Mouse (Mus musculus): Measurements from ENCODE around the gene Hoxa6.

The Hoxa6 gene

DNA sequence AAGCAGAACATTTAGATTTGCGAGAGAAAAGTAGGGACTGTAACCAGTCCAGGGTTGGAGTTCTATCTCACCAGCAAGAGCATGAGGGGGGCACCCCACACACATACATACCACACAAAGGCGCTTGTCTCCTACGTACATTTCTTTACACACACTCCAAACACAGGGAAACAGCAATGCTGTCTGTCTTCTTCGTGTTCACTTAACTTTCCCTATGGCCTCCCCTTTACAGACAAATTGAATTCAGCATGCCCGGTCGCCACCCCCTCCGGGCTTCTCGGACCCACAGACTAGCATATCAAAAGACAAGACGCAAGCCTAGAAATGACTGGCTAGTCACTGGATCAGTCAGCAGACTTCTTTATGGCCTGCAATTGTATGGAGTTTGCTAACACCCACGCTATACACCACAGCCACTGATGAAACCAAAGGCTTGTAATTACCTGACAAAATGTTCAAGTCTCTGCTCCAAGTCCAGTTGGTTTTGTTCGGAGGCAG lies 28.3 kb downstream of the Hoxa6 start:
- DNase-seq (ENCODE audit: low read depth, low spot score), result no peak

GRCm38 (mm10) chr6:52179690-52180089 lies 28.8 kb downstream of the Hoxa6 start:
- DNase-seq (ENCODE audit: low read depth, low spot score), result no peak

DNA sequence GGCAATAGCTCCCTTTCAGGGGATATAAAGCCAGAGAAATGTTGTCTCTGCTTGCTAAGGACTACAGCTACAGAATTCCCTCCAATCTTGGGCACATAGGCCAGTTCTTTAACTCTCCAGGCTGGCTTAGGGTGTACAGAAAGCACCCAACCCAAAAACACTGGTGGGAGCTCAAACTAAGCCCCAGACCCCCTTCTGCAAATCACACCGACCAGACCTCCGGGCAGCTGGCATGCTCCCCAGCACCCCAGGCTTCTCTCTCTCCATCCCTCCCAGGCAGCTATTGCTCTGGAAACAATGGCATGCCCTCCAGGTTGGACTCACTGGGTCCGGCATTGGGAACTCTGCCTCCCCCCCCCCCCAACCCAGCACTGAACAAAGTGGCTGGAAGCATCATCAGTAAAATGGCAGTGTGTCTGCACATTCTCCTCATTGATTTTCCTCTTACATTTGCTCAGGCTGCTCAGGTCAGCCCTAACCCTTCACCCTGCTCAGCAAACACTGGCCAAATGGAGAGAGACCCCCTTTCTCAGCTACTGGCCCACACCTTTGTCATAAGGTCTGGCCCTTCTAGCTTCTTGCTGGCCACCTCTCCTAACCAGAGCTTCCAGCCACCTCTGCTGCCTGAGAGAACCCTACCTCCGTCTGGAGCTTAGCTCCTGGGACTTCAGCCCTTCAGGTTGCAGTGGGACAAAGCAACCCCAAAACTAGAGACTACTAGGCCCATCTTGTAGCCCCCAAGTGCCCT lies 29.4 kb downstream of the Hoxa6 start:
- DNase-seq (ENCODE audit: low read depth, low spot score), result no peak

- no peak for DNase-seq (ENCODE audit: low read depth, low spot score)
Measured at GRCm38 (mm10) chr6:52177806-52178205, 30.7 kb downstream of the Hoxa6 start.

DNA sequence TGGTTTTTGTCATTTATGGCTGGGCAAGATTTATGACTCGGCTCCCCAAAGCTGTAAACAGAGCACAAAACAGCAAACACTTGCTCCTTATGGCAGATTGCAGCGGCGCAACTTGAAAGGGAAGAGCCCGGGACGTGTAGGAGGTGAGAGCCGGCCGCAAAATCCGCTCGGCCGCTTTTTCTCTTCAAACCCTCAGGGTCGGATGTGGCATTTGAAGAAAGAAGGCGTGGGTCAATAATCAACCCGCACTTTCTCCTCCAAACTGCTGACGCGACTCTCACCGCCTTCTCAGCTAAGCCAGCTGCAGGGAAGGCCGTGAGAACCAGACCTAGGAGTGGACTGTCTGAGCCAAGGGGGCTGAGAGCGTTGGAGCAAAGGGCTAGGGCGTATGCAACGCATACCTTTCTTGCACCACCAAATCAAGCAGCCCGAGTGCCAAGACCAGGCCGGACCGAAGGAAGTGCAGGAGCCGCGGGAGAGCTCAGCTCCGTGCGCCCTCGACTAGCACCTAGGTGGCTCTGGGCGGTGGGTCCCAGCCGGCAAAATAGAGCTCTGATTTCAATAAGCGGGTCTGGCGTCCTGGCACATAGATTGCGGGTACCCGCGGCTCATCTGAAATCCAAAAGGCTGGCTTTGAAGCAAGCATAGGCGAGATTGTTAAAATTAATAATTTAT lies 31.3 kb downstream of the Hoxa6 start, which contains the start of gene 5730596B20Rik:
Gene 5730596B20Rik (plus strand): TSS at position 438 of the 675 bp plus-strand sequence.
- DNase-seq (ENCODE audit: low read depth, low spot score), result no peak

DNA sequence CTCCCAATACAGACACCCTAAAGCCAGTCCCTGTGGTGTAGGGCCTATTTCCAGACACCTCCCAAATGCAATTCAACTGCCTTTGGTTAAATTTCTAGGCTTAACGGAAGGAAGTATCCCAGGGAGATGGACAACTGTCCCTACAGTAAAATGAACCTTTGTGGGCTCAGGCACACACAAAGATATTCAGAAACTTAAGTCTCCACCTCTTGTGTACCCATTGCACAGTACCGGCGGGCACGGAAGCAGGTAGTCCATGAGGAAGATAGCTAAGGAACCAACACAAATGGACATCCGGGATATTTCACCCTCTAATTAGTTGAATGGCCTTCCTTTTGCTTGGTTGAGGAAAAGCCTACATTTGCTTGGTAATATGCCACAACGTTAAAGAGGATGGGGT lies 32.1 kb downstream of the Hoxa6 start:
- DNase-seq (ENCODE audit: low read depth, low spot score), result no peak

- DNase-seq (ENCODE audit: low read depth, low spot score), result no peak
Measured at GRCm38 (mm10) chr6:52175864-52176263, 32.7 kb downstream of the Hoxa6 start.

DNA sequence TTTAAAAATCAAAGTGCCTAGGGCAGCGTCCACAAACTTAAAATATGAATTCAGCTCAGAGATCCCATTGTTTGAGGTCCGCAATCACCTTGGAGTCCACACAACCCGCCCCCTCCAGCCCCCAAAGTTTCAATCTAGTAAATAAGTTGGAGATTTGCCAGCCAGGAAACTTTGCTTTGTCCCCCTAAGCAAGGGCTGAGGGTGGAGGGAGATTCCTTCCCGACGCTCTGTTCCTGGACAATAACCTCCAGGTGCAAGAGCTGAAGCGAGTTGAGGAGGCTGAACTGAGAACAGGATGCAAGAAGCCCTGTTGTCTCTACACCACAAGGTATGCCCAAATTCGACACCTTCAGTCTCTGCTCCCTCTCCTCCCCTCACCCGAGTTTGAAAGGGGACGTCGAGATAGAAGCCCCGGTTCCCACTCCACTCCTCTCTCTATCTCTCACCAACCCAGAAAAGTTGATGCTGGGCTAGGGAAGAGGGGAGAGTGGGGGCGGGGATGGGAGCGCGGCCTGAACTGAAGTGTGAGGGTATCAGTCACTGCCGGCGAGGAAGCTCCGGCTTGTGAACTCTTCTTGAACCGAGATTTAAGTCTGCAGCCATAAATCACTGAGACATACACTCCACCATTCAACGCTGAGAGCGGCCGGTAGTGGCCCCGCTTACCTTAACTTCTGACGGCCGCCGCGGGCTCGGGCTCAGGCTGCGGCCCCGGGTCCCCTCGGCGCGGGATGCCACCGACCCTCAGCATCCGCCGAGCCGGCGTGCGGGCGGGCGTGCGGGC lies 33.4 kb downstream of the Hoxa6 start:
- DNase-seq (ENCODE audit: low read depth, low spot score), result no peak

DNA sequence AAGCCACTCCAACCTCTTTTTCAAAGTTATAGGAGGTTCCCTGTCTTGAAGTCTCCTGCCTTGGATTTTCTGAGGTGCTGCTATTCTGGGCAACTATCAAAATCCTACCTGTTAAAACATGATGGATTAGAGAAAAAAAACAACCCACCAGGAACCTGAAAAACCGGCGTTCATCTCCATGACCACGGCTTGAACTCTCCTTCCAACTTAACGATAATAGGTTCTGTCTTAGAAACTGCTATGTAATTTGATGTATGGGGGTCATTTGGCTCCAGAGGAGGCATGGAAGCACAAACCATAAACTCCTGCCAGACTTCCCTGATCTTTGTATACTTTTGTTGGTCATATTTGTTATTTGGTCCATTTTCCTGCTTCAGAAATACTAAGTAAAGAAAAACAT lies 34.9 kb downstream of the Hoxa6 start:
- no peak for DNase-seq (ENCODE audit: low read depth, low spot score)

- DNase-seq (ENCODE audit: low read depth, low spot score), result peak; percentile 77
Measured at GRCm38 (mm10) chr6:52172501-52172900, 36.0 kb downstream of the Hoxa6 start.

DNA sequence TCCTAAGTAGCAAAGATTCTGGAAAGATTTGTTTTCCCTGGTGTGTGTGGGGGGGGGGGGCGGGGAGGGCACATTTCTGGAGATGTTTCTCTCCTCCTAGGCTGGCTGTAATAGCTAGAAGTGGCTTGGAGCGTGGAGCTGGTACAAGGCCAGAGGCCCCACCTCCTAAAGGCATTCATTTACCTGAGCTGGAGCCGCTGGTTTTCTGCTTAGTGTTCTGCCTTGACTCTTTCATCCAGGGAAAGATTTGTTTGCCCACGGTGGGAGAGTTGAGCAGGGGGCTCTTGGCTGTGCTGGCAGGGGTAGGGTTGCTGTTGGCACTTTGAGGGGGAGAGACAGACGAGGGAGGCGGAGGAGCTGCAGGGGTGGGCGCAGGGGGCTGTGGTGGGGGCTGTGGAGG lies 36.6 kb downstream of the Hoxa6 start:
- DNase-seq (ENCODE audit: low read depth, low spot score), result no peak

DNA sequence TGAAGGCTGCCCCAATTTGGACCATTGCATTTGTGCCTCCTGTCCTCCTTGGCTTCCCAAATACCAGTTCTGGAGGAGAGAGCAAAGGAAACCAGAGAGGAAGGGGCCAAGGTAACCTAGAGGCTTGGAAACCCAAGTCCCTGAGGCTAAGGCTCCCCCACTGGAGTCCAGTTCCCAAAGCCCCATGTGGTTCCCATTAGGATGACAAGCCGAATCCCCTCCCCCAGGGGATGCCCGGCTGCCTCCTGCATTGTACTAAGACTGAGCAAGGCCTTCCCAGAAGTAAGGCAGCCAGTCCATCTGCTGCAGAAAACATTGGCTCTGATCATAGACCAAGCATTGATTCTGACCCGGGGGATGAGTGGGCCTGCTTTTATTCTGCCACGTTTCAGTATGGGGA lies 37.2 kb downstream of the Hoxa6 start:
- DNase-seq (ENCODE audit: low read depth, low spot score), result no peak

GRCm38 (mm10) chr6:52170898-52171223 lies 37.7 kb downstream of the Hoxa6 start:
- DNase-seq (ENCODE audit: low read depth, low spot score), result no peak

GRCm38 (mm10) chr6:52170166-52170897 lies 38.2 kb downstream of the Hoxa6 start:
- DNase-seq (ENCODE audit: low read depth, low spot score), result no peak

- no peak for DNase-seq (ENCODE audit: low read depth, low spot score)
Measured at GRCm38 (mm10) chr6:52169499-52170165, 38.9 kb downstream of the Hoxa6 start.

DNA sequence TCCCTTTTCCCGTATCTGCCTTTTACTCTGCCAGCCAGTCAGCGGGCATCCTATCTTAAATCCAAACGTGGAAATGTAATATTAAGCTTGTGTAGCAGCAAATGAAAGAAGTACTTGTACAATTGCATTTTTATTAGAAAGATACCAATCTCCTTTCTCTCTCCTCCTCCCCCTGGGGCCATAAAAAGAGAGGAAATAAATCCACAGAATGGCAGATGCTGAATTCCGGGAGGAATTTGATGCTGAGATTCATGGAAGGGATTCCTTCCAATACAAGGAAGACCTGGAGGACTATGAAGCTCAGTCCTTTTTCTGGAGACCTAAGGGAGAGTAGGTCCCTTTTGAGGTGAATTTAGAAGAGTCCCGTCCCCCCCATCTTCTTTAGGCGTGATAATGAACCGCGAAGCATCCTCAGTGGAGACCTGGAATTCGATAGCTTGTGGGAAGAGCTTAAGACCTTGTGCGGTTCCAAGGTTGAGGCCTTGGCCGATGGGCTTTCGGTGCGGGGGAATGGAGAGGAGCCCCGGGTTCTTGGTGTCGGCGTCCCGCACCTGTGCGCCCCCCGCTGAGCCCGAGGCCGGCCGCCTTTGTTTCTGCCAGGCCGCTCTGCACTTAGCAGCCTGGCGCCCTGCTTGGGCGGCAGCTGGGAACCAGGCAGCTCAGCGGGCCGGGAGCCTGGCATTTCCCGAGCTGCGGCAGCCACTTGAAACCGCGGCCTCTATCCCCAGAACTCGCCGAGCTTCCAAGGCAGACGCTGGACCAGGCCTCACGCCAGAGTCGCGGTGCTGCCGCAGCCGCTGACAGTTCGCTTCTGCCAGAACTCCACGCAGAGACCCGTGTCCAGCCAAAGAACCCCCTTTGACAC lies 40.1 kb downstream of the Hoxa6 start:
- DNase-seq (ENCODE audit: low read depth, low spot score), result no peak

GRCm38 (mm10) chr6:52167736-52168161 lies 40.8 kb downstream of the Hoxa6 start:
- DNase-seq (ENCODE audit: low read depth, low spot score), result no peak

DNA sequence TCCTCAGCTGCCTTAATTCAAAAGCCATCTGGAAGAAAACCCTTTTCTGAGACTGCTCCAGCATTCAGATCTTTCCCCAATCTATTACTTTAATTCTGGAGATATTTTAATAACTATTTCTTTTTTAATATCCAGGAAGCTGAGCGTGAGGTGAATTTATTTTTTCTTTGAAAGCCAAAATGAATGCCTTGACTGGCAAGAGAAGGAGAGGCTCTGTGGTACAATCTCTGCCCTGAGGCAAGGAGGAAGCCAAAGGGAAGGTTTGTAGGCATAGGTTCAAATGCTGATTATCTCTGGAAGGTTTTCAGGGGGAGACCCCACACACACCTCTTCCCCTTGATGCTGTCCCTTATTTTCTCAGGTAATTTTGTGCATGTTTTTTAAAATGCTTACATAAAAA lies 41.3 kb downstream of the Hoxa6 start:
- no peak for DNase-seq (ENCODE audit: low read depth, low spot score)

DNA sequence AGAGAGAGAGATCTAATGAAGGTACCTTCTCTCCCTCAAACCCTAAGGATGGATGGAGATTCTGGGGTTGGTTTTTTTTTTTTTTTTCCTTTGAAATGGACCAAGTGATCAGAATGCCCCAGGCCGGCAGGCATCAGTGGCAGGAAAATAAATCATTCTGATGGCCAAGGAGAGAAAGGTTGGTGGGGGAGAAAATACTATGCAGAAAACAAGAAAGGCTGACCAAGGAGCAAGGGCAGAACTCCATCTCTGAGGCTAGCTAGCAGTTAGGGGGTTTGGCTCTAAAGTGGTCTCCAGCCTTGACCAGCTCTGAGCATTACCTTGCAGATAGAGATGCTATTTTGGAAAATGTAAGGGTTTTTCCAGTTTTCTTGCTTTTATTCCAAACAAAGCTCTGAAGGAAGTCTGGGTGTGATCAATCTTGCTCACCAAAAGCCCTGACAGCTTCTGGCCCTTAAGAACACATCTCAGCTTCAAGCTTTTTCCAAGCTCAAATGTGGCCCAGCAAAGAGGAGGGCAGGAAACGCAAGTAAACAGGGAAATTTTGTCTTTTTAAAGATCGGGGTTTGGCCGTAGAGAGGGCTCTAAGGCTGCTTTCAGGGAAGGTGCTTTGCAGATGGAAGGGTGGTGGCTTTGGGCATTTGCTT lies 42.0 kb downstream of the Hoxa6 start:
- DNase-seq (ENCODE audit: low read depth, low spot score), result no peak
